Mouse (Mus musculus): Measurements from ENCODE around the gene Mettl24. TPM values are rescaled to one million over a fixed set of nuclear protein-coding genes. Genes with fewer than 3 reads are reported as not detected.
"Not testable (repeated sequence)": the region's sequence is repeated elsewhere in the genome, so short reads cannot be mapped to it uniquely, and the experiment has no call there.

Mettl24 gene
- polyA plus RNA-seq, 1 experiment from 2014 or later = 1.2 TPM

- H3K36me3 ChIP-seq (ENCODE audit: control insufficient read depth, insufficient read depth, low read length); H3K27ac ChIP-seq (ENCODE audit: low read depth, low read length); H3K27me3 ChIP-seq (ENCODE audit: control insufficient read depth, insufficient read depth, low read length); H3K4me2 ChIP-seq (ENCODE audit: low read depth, low read length, severe bottlenecking); H3K4me1 ChIP-seq (replicated peaks; ENCODE audit: control insufficient read depth, insufficient read depth, low read length); H3K4me3 ChIP-seq (ENCODE audit: low read depth, low read length); ATAC-seq (replicated peaks; ENCODE audit: low FRiP score); H3K9ac ChIP-seq (ENCODE audit: low read length); DNase-seq (ENCODE audit: low spot score); H3K9me3 ChIP-seq (ENCODE audit: control insufficient read depth, low read length): not testable (repeated sequence)
- 97% methylated on average over 20 of the region's 23 CpGs for WGBS
Measured at GRCm38 (mm10) chr10:40759391-40760194, 76.5 kb downstream of the Mettl24 start.

- no peaks in the 10 kb centered on the region for H3K4me1 ChIP-seq (replicated peaks; ENCODE audit: control insufficient read depth, insufficient read depth, low read length)
- no peak overlapping the region for H3K4me3 ChIP-seq (ENCODE audit: low read depth, low read length)
- WGBS = 91% methylated on average over 9 of the region's 9 CpGs
- ATAC-seq (replicated peaks; ENCODE audit: low FRiP score) (no peak), DNase-seq (ENCODE audit: low spot score) (no peak)
- H3K4me2 ChIP-seq (ENCODE audit: low read depth, low read length, severe bottlenecking) = no peak overlapping the region
- no peaks in the 10 kb centered on the region for H3K27me3 ChIP-seq (ENCODE audit: control insufficient read depth, insufficient read depth, low read length)
- H3K9me3 ChIP-seq (ENCODE audit: control insufficient read depth, low read length) = no peaks in the 10 kb centered on the region
- no peaks in the 10 kb centered on the region for H3K36me3 ChIP-seq (ENCODE audit: control insufficient read depth, insufficient read depth, low read length)
- H3K9ac ChIP-seq (ENCODE audit: low read length) = no peak overlapping the region
- no peak overlapping the region for H3K27ac ChIP-seq (ENCODE audit: low read depth, low read length)
Measured at GRCm38 (mm10) chr10:40760195-40761009, 77.3 kb downstream of the Mettl24 start.

GRCm38 (mm10) chr10:40761010-40761752 lies 78.1 kb downstream of the Mettl24 start:
- H3K4me1 ChIP-seq (replicated peaks; ENCODE audit: control insufficient read depth, insufficient read depth, low read length) = no peaks in the 10 kb centered on the region
- no peak overlapping the region for H3K4me3 ChIP-seq (ENCODE audit: low read depth, low read length)
- H3K27ac ChIP-seq (ENCODE audit: low read depth, low read length) = no peak overlapping the region
- no peaks in the 10 kb centered on the region for H3K9me3 ChIP-seq (ENCODE audit: control insufficient read depth, low read length)
- no peaks in the 10 kb centered on the region for H3K27me3 ChIP-seq (ENCODE audit: control insufficient read depth, insufficient read depth, low read length)
- no peak overlapping the region for H3K9ac ChIP-seq (ENCODE audit: low read length)
- no peaks in the 10 kb centered on the region for H3K36me3 ChIP-seq (ENCODE audit: control insufficient read depth, insufficient read depth, low read length)
- ATAC-seq (replicated peaks; ENCODE audit: low FRiP score) (no peak), DNase-seq (ENCODE audit: low spot score) (no peak)
- H3K4me2 ChIP-seq (ENCODE audit: low read depth, low read length, severe bottlenecking) = no peak overlapping the region
- WGBS = 73% methylated on average over 9 of the region's 9 CpGs

GRCm38 (mm10) chr10:40762624-40763023 lies 79.5 kb downstream of the Mettl24 start:
- no peak for DNase-seq (ENCODE audit: low spot score)
- 81% methylated on average over 6 of the region's 6 CpGs for WGBS
- no peaks in the 10 kb centered on the region for H3K36me3 ChIP-seq (ENCODE audit: control insufficient read depth, insufficient read depth, low read length)

GRCm38 (mm10) chr10:40763084-40763720 lies 80.1 kb downstream of the Mettl24 start:
- no peak overlapping the region for H3K9ac ChIP-seq (ENCODE audit: low read length)
- DNase-seq (ENCODE audit: low spot score) = no peak
- H3K4me1 ChIP-seq (replicated peaks; ENCODE audit: control insufficient read depth, insufficient read depth, low read length) = no peaks in the 10 kb centered on the region
- no peaks in the 10 kb centered on the region for H3K27me3 ChIP-seq (ENCODE audit: control insufficient read depth, insufficient read depth, low read length)
- H3K9me3 ChIP-seq (ENCODE audit: control insufficient read depth, low read length) = no peaks in the 10 kb centered on the region
- 87% methylated on average over 5 of the region's 5 CpGs for WGBS
- H3K4me3 ChIP-seq (ENCODE audit: low read depth, low read length) = no peak overlapping the region
- H3K4me2 ChIP-seq (ENCODE audit: low read depth, low read length, severe bottlenecking) = no peak overlapping the region
- no peak overlapping the region for H3K27ac ChIP-seq (ENCODE audit: low read depth, low read length)
- no peak for ATAC-seq (replicated peaks; ENCODE audit: low FRiP score)
- no peaks in the 10 kb centered on the region for H3K36me3 ChIP-seq (ENCODE audit: control insufficient read depth, insufficient read depth, low read length)

More at GRCm38 (mm10) chr10:40762624-40763023, 79.5 kb downstream of the Mettl24 start:
- Histone ChIP-seq H3K27me3 (ENCODE audit: control insufficient read depth, insufficient read depth, low read length) (no peaks in the 10 kb centered on the region), H3K4me3 (ENCODE audit: low read depth, low read length) (no peak overlapping the region), H3K4me1 (replicated peaks; ENCODE audit: control insufficient read depth, insufficient read depth, low read length) (no peaks in the 10 kb centered on the region), H3K9me3 (ENCODE audit: control insufficient read depth, low read length) (no peaks in the 10 kb centered on the region), H3K27ac (ENCODE audit: low read depth, low read length) (no peak overlapping the region), H3K9ac (ENCODE audit: low read length) (no peak overlapping the region), H3K4me2 (ENCODE audit: low read depth, low read length, severe bottlenecking) (no peak overlapping the region)
- ATAC-seq (replicated peaks; ENCODE audit: low FRiP score) = no peak

- Histone ChIP-seq H3K36me3 (ENCODE audit: control insufficient read depth, insufficient read depth, low read length) (no peaks in the 10 kb centered on the region), H3K4me2 (ENCODE audit: low read depth, low read length, severe bottlenecking) (no peak overlapping the region), H3K4me3 (ENCODE audit: low read depth, low read length) (no peak overlapping the region), H3K9ac (ENCODE audit: low read length) (no peak overlapping the region), H3K27me3 (ENCODE audit: control insufficient read depth, insufficient read depth, low read length) (no peaks in the 10 kb centered on the region), H3K4me1 (replicated peaks; ENCODE audit: control insufficient read depth, insufficient read depth, low read length) (no peaks in the 10 kb centered on the region; the same call in 1 of the 2 replicates), H3K27ac (ENCODE audit: low read depth, low read length) (no peak overlapping the region), H3K9me3 (ENCODE audit: control insufficient read depth, low read length) (no peaks in the 10 kb centered on the region)
- no peak for ATAC-seq (replicated peaks; ENCODE audit: low FRiP score)
- 45% methylated on average over 4 of the region's 4 CpGs for WGBS
- DNase-seq (ENCODE audit: low spot score) = no peak
Measured at GRCm38 (mm10) chr10:40772266-40772665, 89.2 kb downstream of the Mettl24 start.

- Histone ChIP-seq H3K36me3 (ENCODE audit: control insufficient read depth, insufficient read depth, low read length) (no peaks in the 10 kb centered on the region), H3K4me1 (replicated peaks; ENCODE audit: control insufficient read depth, insufficient read depth, low read length) (no peaks in the 10 kb centered on the region; the same call in 1 of the 2 replicates), H3K4me2 (ENCODE audit: low read depth, low read length, severe bottlenecking) (no peak overlapping the region), H3K9ac (ENCODE audit: low read length) (no peak overlapping the region), H3K27me3 (ENCODE audit: control insufficient read depth, insufficient read depth, low read length) (no peaks in the 10 kb centered on the region), H3K27ac (ENCODE audit: low read depth, low read length) (no peak overlapping the region), H3K9me3 (ENCODE audit: control insufficient read depth, low read length) (no peaks in the 10 kb centered on the region), H3K4me3 (ENCODE audit: low read depth, low read length) (no peak overlapping the region)
- WGBS = 63% methylated on average over 11 of the region's 11 CpGs
- ATAC-seq (replicated peaks; ENCODE audit: low FRiP score) = no peak
- DNase-seq (ENCODE audit: low spot score) = no peak
Measured at GRCm38 (mm10) chr10:40775151-40775550, 92.1 kb downstream of the Mettl24 start.

- Histone ChIP-seq H3K4me1 (replicated peaks; ENCODE audit: control insufficient read depth, insufficient read depth, low read length) (no peaks in the 10 kb centered on the region; the same call in 1 of the 2 replicates), H3K27me3 (ENCODE audit: control insufficient read depth, insufficient read depth, low read length) (no peaks in the 10 kb centered on the region), H3K4me2 (ENCODE audit: low read depth, low read length, severe bottlenecking) (no peak overlapping the region), H3K9me3 (ENCODE audit: control insufficient read depth, low read length) (no peaks in the 10 kb centered on the region), H3K9ac (ENCODE audit: low read length) (no peak overlapping the region), H3K4me3 (ENCODE audit: low read depth, low read length) (no peak overlapping the region), H3K36me3 (ENCODE audit: control insufficient read depth, insufficient read depth, low read length) (no peaks in the 10 kb centered on the region), H3K27ac (ENCODE audit: low read depth, low read length) (no peak overlapping the region)
- ATAC-seq (replicated peaks; ENCODE audit: low FRiP score) (no peak), DNase-seq (ENCODE audit: low spot score) (no peak)
- 87% methylated on average over 4 of the region's 4 CpGs for WGBS
Measured at GRCm38 (mm10) chr10:40775655-40776054, 92.6 kb downstream of the Mettl24 start.

Data from forebrain, embryonic 11.5 days (tissue).